Mouse (Mus musculus) hematopoietic stem cell, adult 5-6 weeks (primary cell): ENCODE measurements around the gene Tomm6. TPM values are rescaled to one million over a fixed set of nuclear protein-coding genes. Genes with fewer than 3 reads are reported as not detected.
A peak's percentile ranks its signal among the peaks of the same experiment; 100 is the strongest.

Experiments used
- ATAC-seq, 2 experiments: fragments of 125-278 bp in 1 of 2; replicated peaks in 1 of 2; 2 replicates each; pipeline ENCODE4 v1.8.0; 2016 to 2017; ENCODE audit warnings: inconsistent platforms in 2 of 2, mild to moderate bottlenecking in 2 of 2, moderate number of reproducible peaks in 2 of 2, low read depth in 1 of 2, moderate TSS enrichment in 1 of 2; ENCODE audit not compliant: low FRiP score in 2 of 2, poor library complexity in 2 of 2, severe bottlenecking in 2 of 2, insufficient read depth in 1 of 2, low TSS enrichment in 1 of 2
- total RNA-seq: library from RNA; stranded (forward); fragments of 172-1452, 232-1000 nt; gene quantifications from 2 replicates; pipeline ENCODE4 v1.2.3, GENCODE M21; 2017

Gene Tomm6
- total RNA-seq, 1 experiment from 2014 or later = 23.4 TPM

DNA sequence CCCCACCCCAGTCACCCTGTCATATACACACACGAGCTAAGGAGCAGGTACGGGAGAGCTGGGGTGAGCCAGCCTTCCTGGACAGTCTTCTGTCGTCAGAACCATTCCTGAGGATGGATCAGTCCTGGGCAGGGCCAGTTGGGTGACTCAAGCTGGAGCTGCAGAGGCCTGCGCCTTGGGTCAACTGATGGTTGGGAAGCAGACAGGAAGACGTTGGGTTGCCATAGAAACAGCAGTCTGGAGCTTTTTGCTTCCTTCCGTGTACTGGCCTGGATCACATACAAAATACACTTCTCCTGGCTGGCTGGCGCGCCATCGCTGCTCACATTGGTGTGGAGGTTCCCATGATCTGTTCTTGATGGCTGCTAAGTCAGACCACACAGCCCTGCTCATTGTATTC, 13.6 kb upstream of the Tomm6 start:
- no peak for ATAC-seq

DNA sequence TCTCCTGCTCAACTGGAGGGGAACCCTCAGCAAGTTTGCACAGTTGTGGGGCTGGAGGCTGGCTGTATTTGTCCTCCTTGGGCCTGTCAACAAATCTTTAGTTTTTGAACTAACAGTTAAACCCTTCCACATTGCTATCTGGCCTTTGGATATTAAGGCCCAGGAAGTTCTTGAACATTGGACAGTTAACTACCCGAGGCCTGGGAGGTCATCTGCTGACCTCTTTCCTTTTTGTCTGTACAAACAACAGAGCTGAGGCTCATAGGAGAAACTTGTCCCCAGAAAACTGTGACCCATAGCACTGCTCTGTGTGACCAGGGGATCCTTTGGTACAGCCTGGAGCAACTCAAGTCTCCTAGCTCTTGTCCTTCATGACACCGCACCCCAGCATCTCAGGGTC, 10.9 kb upstream of the Tomm6 start:
- no peak for ATAC-seq

DNA sequence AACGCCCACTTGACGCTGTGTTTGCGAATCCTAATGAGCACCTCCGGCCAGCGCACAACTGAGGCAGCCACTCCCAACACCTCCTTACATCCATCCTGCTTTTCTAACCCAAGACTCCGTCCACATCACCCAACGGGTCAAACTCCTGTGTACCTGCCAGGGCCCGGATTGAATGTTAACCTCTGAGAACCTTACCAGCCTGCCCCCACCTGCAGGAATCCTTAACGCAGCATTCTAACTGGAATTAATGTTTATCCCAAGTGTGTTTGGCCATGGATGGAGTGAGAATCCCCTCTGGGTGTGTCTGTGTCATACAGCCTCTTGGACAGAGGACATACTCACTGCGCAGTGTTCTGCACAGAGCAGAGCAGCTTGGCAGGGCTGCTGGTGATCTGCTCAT, 10.0 kb upstream of the Tomm6 start:
- ATAC-seq = no peak

DNA sequence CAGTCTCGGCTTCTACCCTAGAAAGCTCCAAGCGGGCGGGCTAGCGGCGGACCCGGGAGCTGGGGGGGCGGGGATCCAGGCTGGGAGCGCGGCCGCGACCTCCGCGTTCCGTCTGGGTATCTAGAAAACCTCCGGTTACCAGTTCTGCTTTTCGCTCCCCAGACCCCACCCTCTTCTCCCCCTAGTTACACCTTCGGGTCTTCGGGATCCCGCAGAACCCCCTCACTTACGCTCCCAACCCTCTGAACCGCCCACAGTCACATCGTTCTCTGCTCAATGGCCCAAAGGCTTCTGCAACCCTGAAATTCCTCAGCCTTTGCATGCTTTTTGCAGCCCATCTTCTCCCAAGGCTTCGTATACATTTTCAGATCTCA, 7.1 kb upstream of the Tomm6 start:
- ATAC-seq = no peak

DNA sequence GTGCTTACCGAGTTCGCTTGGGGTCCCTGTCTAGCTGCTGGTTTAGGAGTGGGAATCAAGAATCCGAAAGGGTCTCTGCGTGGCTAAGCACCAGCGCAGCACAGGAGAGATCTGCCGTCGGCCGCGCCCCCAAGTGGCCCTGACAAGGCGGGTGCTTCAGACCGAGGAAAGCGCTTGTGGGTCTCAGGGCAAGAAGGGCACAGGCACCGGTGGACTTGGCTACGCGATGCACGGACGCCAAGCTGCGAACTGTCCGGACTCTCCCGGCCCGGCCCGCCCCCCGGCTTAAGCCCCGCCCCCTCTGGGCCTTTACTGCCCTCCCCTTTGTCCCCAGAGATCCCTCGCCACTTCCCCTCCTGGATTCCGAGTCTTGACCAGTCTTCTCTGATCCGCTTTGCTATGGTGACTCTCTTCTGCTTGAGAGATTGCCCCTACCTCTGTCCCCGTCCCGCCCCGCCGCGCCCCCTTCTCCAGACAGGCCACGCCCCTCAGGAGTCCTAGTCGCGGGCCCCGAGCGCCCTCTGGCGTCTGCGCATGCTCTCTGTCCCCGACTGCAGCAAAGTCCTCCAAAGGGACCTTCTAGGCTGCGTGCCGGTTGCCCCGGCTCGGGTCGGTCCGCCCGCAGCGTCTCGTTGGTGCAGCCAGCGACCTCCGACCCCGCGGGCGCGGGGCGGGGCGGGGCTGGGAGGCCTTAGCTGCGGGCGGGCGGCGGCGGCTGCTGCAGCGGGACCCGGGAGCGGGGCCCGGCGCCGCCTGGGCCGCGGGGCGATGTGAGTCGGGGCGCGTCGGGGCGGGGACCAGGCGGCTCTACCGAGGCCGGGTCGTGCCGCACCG, 6.5 kb upstream of the Tomm6 start, which contains the start of gene Prickle4:
TSS of gene Prickle4 (minus strand) at position 234 of the 834 bp plus-strand sequence.
- ATAC-seq = peak; percentile 82 to 91

DNA sequence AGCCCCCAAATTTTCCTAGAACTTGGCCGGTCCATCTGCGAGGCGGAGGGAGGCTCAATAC, 6.1 kb upstream of the Tomm6 start, which contains the start of gene Gm21981:
TSS of gene Gm21981 (minus strand) at position 14 of the 61 bp plus-strand sequence.
- no peak for ATAC-seq

DNA sequence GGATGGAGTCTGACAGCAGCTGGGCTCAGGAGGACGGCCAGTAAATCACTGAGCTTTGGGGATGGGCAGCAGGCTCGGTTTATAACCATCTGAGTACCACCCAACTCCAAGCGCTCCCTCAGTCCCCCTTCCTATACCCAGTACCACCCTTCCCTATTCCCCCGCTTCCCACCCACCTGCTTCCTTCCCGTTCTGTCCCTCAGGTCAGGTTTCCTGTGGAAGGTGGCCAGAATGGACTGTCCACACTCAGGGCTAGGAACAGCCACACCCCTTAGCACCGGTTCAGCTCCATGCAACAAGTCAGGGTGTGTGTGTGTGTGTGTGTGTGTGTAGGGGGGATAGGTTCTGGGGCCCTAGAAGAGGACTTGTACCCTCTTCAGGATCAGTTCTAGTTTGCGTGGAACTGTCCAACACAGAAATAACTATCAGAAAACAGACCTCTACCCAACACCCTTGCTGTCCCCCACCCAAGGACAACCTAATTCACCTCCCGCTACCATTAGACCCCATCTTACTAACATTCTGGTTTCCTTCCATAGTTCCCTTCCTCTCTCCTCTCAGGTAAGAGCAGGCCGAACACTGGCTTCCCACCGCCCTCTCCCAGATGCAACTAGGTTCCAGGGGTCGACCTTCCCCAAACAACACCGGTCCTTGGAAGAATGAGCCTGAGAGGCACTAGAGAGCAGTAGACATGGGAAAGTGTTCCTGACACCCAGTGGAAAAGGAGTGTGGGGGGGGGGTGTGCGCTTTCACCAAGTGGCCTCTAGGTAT, 5.7 kb upstream of the Tomm6 start:
- no peak for ATAC-seq

DNA sequence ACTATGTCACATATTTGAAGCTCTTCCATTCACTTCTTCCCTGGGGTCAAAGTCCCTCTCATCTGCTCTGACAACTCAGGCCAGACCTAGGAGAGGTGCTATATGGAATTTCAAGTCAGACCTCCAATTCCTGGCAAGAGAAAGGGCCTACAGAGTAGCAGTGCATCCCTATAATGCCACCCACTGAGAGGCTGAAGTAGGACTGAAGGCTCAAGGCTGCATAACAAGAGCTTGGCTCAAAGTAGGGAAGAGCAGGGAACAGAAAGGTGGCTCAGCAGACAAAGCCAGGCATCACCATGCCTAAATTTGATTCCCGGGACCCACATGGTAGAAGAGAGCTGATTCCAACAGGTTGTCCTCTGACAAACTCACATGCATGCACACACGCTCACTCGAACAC, 3.5 kb upstream of the Tomm6 start:
- no peak for ATAC-seq

DNA sequence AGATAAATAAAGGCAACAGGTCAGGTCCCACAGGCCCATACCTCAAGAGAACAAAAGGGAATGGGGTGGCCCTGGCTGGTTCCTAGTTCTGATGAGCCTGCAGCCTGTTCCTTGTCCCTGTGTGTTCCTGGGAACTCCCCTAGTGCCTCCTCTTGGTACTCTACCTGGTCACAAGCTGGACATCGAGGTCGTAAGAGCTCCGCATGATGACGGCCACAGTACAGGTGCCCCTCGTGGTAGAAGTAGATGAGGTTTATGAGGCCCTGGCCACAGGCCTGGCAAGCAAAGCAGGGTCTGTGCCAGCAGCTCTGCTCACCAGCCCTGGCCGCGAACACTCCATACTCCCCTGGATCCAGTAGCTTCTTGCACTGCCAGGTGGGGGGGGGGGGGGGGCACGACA, 1.7 kb upstream of the Tomm6 start:
- ATAC-seq = no peak

DNA sequence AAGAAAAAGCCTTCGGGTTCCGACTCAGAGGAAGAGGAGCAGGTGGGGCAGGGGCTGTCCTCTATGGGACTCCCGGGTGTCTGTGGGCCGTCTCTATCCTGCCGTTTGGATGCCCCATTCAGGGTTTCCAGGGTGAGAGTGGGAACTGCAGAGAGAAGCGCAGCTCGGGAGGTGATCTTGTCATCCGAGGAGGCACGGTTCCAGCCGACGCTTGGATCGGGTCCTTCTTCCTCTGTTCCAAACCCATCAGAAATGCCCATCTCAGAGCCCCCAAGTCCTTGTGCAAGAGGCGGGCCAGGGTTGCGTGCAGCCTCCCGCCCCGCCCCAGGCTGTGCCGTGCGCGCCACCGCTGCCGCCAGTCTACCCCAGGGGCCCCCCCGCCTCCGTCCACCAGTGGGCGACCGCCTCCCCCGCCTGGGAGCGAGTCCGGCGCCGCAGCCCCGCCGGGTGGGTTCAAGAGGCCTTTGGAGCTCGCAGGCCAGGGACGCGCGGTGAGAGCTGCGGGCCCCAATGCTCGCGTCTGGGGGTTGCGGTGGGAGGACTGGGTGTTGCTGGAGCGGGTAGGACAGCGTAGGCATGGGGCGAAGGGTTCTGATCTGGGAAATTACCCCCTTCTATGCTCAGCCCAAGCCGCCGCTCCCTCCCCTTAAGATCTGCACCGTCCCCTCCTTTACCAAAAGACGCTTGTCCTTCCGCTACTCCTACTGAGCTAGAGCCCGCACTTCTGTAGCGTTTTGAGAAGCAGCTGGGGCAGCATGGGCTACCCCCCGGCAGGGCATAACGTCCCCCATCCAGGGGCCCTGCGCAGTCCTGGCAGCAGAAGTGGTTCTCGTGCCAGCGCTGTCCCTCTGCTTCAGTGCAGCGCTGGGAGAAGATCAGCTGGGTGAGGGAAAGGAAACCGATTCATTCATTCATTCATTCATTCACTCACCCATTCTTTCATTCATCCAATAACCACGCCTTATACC, 706 bp upstream of the Tomm6 start, which contains the start of gene Frs3:
TSS of gene Frs3 (plus strand) at position 423 of the 968 bp plus-strand sequence.
- ATAC-seq = peak in 1 of 2 experiments; percentile 21; a peak in 1 of 4 replicates

DNA sequence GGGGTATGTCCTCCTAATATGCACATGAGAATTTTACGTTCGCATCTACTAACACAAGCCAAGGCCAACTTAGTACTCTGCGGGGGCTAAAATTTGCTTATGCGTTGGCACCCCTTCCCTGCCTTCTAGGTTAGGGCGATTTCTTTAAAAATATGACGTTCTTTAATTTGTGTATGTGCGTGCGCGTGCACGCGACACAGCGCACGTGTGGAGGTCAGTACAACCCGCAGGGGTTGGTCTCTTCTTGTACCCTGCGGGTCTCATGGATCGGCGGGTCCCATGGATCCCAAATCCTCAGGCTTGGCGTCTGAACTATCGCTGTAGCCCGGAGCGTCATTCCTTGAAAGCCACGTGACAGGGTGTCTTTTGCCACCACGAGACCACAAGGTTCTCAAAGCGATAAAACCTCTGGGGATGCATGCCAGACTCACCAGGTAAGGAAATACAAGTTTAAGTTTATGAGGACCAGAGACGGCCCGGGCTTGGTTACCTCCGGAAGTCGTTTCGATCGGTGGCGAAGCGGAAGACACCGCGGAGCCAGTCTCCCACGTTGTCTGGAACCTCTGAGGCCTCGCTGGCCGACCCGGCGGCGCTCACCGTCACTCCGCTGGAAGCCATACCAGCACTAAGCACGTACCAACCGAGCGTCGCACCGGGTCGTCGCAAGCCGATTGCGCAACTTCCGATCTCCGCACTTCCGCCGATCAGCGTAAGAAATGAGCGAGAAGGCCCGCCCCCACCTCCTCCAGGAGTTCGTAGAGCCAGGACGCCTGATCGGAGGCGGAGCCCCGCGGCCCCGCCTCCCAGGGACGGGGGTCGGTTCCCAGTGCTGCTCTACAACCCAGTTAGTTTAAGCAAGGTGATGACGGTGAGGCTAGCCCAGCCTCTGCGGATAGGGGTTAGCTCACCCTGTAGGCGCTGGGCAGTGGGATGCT, 510 bp downstream of the Tomm6 start:
- ATAC-seq = peak; percentile 89 to 92

DNA sequence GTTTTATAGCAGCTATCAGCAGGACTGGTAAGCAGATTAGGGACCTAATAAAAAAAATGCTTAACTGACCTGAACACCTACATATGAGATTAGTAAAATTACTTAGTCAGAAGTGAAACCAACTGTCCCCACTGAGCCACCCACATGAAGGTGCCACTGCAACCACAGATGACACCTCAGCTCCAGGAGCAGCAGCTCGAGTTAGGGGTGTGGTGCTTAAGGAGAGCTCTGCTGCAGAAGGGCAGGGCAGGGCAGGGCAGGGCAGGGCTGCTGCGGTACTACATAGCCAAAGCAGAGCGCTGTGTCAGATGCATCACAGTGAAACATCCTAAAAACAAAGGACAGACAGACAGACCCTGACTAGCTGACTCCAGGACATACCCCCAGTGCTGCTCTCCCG, 5.3 kb downstream of the Tomm6 start:
- no peak for ATAC-seq

DNA sequence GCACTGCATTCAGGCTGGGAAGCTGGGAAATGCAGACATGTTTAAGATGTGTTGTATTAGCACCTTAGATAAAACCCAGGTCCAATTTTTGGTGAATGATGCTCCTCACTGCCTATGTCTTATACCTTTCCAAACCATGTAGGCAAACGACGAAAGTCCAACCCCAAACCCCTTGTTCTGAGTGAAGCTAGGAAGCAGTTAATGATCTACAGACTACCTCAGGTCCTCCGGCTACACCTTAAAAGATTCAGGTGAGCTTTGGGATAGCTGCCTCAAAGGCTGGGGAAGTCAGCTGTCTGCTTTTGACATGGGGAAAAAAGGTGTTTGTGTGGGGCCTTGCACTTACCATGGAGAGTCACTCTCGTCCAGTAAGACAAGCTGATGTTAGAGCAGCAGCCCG, 9.5 kb downstream of the Tomm6 start:
- ATAC-seq = no peak

DNA sequence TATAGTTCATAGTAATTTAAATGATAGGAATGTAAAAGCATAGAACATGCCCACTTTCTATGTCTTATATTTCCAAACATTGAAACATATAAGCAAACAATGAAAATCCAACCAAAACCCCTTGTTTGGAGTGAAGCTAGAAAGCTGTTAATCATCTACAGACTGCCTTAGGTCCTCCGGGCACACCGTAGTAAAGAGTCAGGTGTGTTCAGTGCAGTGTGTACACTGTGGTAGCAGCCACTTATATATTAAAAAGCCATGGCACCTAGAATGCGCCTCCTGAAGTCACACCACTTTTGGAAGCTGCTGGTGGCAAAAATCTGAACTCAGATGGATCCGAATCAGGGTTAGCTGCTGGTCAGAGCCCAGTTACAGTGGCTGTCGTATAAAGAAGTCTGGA, 9.9 kb downstream of the Tomm6 start:
- ATAC-seq = no peak

DNA sequence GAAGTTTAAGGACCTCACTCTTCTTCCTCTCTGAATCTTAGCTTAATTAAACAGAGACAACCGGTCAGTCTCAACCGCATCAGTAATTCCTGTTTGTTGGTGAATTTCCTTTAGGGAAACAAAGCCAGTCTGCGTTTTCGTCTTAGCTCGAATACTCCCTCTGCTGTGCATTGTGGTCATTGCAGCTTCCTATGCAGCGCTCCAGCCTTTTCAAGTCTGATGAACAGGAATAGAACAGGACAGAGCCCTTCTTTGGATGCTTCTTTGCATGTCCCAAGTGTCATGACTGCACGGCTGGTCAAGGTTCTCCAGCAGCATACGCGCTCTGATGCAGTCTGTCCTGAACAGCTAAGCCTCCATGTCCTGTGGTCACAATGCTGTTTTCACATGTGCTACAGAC, 11.6 kb downstream of the Tomm6 start:
- ATAC-seq = peak; percentile 59 to 76

DNA sequence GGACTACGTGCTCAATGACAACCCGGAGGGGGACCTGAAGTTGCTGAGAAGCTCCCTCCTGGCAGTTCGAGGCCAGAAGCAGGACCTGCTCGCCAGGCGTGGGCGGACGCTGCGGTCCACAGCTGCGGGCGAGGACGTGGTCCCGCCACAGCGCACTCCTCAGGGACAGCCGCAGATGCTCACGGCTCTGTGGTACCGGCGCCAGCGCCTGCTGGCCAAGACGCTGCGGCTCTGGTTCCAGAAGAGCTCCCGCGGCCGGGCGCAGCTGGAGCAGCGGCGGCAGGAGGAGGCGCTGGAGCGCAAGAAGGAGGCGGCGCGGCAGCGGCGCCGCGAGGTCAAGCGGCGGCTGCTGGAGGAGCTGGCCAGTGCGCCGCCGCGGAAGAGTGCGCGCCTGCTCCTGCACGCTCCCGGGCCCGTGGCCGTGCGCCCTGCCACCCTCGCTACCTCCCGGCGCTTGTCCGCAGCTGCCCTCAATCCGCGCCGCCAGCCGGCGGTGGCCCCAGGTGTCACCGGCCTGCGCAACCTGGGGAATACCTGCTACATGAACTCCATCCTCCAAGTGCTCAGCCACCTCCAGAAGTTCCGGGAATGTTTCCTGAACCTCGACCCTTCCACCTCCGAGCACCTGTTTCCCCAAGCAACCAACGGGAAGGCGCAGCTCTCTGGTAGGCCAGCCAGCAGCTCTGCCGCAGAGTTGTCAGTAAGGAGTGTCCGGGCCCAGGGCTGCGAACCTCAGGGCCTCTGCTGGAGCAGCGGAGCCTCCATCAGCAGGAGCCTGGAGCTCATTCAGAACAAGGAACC, 15.7 kb downstream of the Tomm6 start:
- peak; percentile 35 to 42; a peak in 2 of 4 replicates for ATAC-seq
